Comparison of ENCODE assay signal across 11 mouse cellular contexts in genomic region chr17:24877336-24878116, GRCm38 (mm10). TPM values are rescaled to one million over a fixed set of nuclear protein-coding genes. Genes with fewer than 3 reads are reported as not detected.
DNase-seq lines count a peak whose midpoint lies in the region; ATAC-seq lines count a peak whose summit lies in the region.
"Had no signal": no experiment of that assay in that cellular context is flagged by ENCODE, and none has a peak within 500 bp of the region (broad histone marks: within the 10 kb centered on the region; RNA-seq: fewer than 3 reads in every experiment).

No protein-coding gene starts in this region.

- ATAC-seq in hindbrain, embryonic 16.5 days, result no peak
- ATAC-seq in intestine, embryonic 16.5 days, result peak; percentile 73
- peak; percentile 50 for ATAC-seq in liver, embryonic 12.5 days
- no peak for ATAC-seq in monocyte, adult 5-6 weeks (replicated peaks; ENCODE audit: insufficient number of reproducible peaks, low FRiP score, low TSS enrichment, poor library complexity, severe bottlenecking)

- peaks cover 26% of the 10 kb centered on the region for H3K4me1 ChIP-seq in hindbrain, embryonic 10.5 days (replicated peaks)
- H3K4me1 ChIP-seq in hindbrain, embryonic 16.5 days (ENCODE audit: control insufficient read depth, insufficient read depth, low read depth, low read length), result no peaks in the 10 kb centered on the region
- peaks cover 37% of the 10 kb centered on the region for H3K4me1 ChIP-seq in embryonic facial prominence, embryonic 10.5 days
- H3K4me1 ChIP-seq in intestine, embryonic 16.5 days (ENCODE audit: control insufficient read depth, insufficient read depth, low read length), result peaks cover 10% of the 10 kb centered on the region
- peaks cover 12% of the 10 kb centered on the region; the same call in 1 of the 2 replicates for H3K4me1 ChIP-seq in liver, embryonic 12.5 days
- H3K4me1 ChIP-seq: neural tube, embryonic 12.5 days had no signal

- no peaks in the 10 kb centered on the region for H3K27me3 ChIP-seq in hindbrain, embryonic 10.5 days (ENCODE audit: insufficient read depth, poor library complexity, severe bottlenecking)
- no peaks in the 10 kb centered on the region for H3K27me3 ChIP-seq in hindbrain, embryonic 16.5 days (replicated peaks; ENCODE audit: control insufficient read depth, insufficient read depth, low read length)
- H3K27me3 ChIP-seq in embryonic facial prominence, embryonic 10.5 days (replicated peaks; ENCODE audit: low read depth, poor library complexity, severe bottlenecking), result no peaks in the 10 kb centered on the region
- H3K27me3 ChIP-seq in intestine, embryonic 16.5 days (replicated peaks; ENCODE audit: control insufficient read depth, insufficient read depth, low read length), result no peaks in the 10 kb centered on the region
- H3K27me3 ChIP-seq in liver, embryonic 12.5 days (replicated peaks), result no peaks in the 10 kb centered on the region; the same call in 1 of the 2 replicates
- H3K27me3 ChIP-seq: neural tube, embryonic 12.5 days had no signal

- H3K36me3 ChIP-seq in hindbrain, embryonic 10.5 days, result peaks cover 8% of the 10 kb centered on the region
- H3K36me3 ChIP-seq in hindbrain, embryonic 16.5 days (ENCODE audit: control insufficient read depth, insufficient read depth, low read length), result no peaks in the 10 kb centered on the region
- peaks cover 10% of the 10 kb centered on the region for H3K36me3 ChIP-seq in embryonic facial prominence, embryonic 10.5 days (replicated peaks)
- H3K36me3 ChIP-seq in intestine, embryonic 16.5 days (ENCODE audit: control insufficient read depth, insufficient read depth, low read length), result no peaks in the 10 kb centered on the region
- H3K36me3 ChIP-seq in liver, embryonic 12.5 days, result peaks cover 22% of the 10 kb centered on the region

- no peak for DNase-seq in hindbrain, embryonic 10.5 days (ENCODE audit: low spot score)
- DNase-seq in embryonic facial prominence, embryonic 10.5 days (ENCODE audit: low spot score), result no peak
- DNase-seq in layer of hippocampus, adult 9-10 months (ENCODE audit: low spot score), result no peak
- DNase-seq in T-cell, adult 2 months (ENCODE audit: low spot score), result no peak

- 61% methylated on average over 10 of the region's 10 CpGs for WGBS in hindbrain, embryonic 10.5 days
- WGBS in hindbrain, embryonic 16.5 days, result 63% methylated on average over 10 of the region's 10 CpGs
- 57% methylated on average over 10 of the region's 10 CpGs for WGBS in embryonic facial prominence, embryonic 10.5 days
- WGBS in intestine, embryonic 16.5 days, result 44% methylated on average over 10 of the region's 10 CpGs
- WGBS in liver, embryonic 12.5 days (ENCODE audit: insufficient replicate concordance), result 58% methylated on average over 10 of the region's 10 CpGs

- H3K4me2 ChIP-seq in hindbrain, embryonic 16.5 days (ENCODE audit: low read length), result no peak overlapping the region
- peak overlapping the region; percentile 31 for H3K4me2 ChIP-seq in intestine, embryonic 16.5 days (ENCODE audit: low read depth, low read length)
- H3K4me2 ChIP-seq in liver, embryonic 12.5 days, result peak overlapping the region; percentile 27
- H3K4me2 ChIP-seq: neural tube, embryonic 12.5 days had no signal

- no peak overlapping the region; the same call in 1 of the 2 replicates for H3K4me3 ChIP-seq in hindbrain, embryonic 10.5 days
- no peak overlapping the region for H3K4me3 ChIP-seq in hindbrain, embryonic 16.5 days (ENCODE audit: low read length)
- H3K4me3 ChIP-seq in embryonic facial prominence, embryonic 10.5 days, result 0 out of 2 replicates have a peak overlapping the region, but pooled peaks have one; percentile 2
- H3K4me3 ChIP-seq in intestine, embryonic 16.5 days (ENCODE audit: low read length), result peak overlapping the region; percentile 13; the same call in 1 of the 2 replicates
- no peak overlapping the region for H3K4me3 ChIP-seq in liver, embryonic 12.5 days
- H3K4me3 ChIP-seq: neural tube, embryonic 12.5 days had no signal

- peak overlapping the region; percentile 70 for H3K27ac ChIP-seq in hindbrain, embryonic 10.5 days
- no peak overlapping the region for H3K27ac ChIP-seq in hindbrain, embryonic 16.5 days (ENCODE audit: low read depth, low read length)
- peak overlapping the region; percentile 79 for H3K27ac ChIP-seq in embryonic facial prominence, embryonic 10.5 days (replicated peaks)
- H3K27ac ChIP-seq in intestine, embryonic 16.5 days (ENCODE audit: low read length), result peak overlapping the region; percentile 74
- H3K27ac ChIP-seq in liver, embryonic 12.5 days, result peak overlapping the region; percentile 69
- H3K27ac ChIP-seq: neural tube, embryonic 12.5 days had no signal

- no peak overlapping the region for H3K9ac ChIP-seq in hindbrain, embryonic 16.5 days (ENCODE audit: low read depth, low read length)
- peak overlapping the region; percentile 64 for H3K9ac ChIP-seq in intestine, embryonic 16.5 days (ENCODE audit: low read depth, low read length)
- H3K9ac ChIP-seq in liver, embryonic 12.5 days, result peak overlapping the region; percentile 15
- H3K9ac ChIP-seq: neural tube, embryonic 12.5 days had no signal

- H3K9me3 ChIP-seq in hindbrain, embryonic 10.5 days, result no peaks in the 10 kb centered on the region
- H3K9me3 ChIP-seq in hindbrain, embryonic 16.5 days (ENCODE audit: control insufficient read depth, low read length), result no peaks in the 10 kb centered on the region
- H3K9me3 ChIP-seq in embryonic facial prominence, embryonic 10.5 days, result no peaks in the 10 kb centered on the region
- H3K9me3 ChIP-seq in intestine, embryonic 16.5 days (ENCODE audit: control insufficient read depth, low read length), result no peaks in the 10 kb centered on the region
- H3K9me3 ChIP-seq in liver, embryonic 12.5 days (replicated peaks), result no peaks in the 10 kb centered on the region
- H3K9me3 ChIP-seq: G1E; neural tube, embryonic 12.5 days had no signal

RNA-seq across cellular contexts. Expression of gene Nubp2, which starts 8.6 kb away (rescaled TPM):
- 90.0 and 95.5 TPM in 2 replicates for polyA plus RNA-seq in hindbrain, embryonic 10.5 days (2016; fragmentation: Nextera tagmentation; extraction: Ambion mirVana)
- 64.1 and 65.7 TPM in 2 replicates for polyA plus RNA-seq in hindbrain, embryonic 16.5 days (2015; fragmentation: Nextera tagmentation; extraction: Ambion mirVana)
- 71.8 and 81.8 TPM in 2 replicates for polyA plus RNA-seq in embryonic facial prominence, embryonic 10.5 days (2016; fragmentation: Nextera tagmentation; extraction: Ambion mirVana)
- polyA plus RNA-seq in intestine, embryonic 16.5 days (2015; fragmentation: Nextera tagmentation; extraction: Ambion mirVana), result 58.9 and 61.3 TPM in 2 replicates
- 97.7 and 108 TPM in 2 replicates for polyA plus RNA-seq in liver, embryonic 12.5 days (2016; fragmentation: Nextera tagmentation; extraction: Ambion mirVana)
- 34.3 to 41.0 TPM (median 40.1 TPM) in 3 replicates for total RNA-seq in monocyte, adult 5-6 weeks (2017)

RNA-seq across cellular contexts. Expression of gene Spsb3, which starts 8.9 kb away (rescaled TPM):
- polyA plus RNA-seq in hindbrain, embryonic 10.5 days (2016; fragmentation: Nextera tagmentation; extraction: Ambion mirVana), result 48.9 and 53.4 TPM in 2 replicates
- 88.2 and 90.4 TPM in 2 replicates for polyA plus RNA-seq in hindbrain, embryonic 16.5 days (2015; fragmentation: Nextera tagmentation; extraction: Ambion mirVana)
- 47.1 TPM in 2 replicates for polyA plus RNA-seq in embryonic facial prominence, embryonic 10.5 days (2016; fragmentation: Nextera tagmentation; extraction: Ambion mirVana)
- 33.9 and 34.4 TPM in 2 replicates for polyA plus RNA-seq in intestine, embryonic 16.5 days (2015; fragmentation: Nextera tagmentation; extraction: Ambion mirVana)
- 37.5 and 40.0 TPM in 2 replicates for polyA plus RNA-seq in liver, embryonic 12.5 days (2016; fragmentation: Nextera tagmentation; extraction: Ambion mirVana)
- total RNA-seq in monocyte, adult 5-6 weeks (2017), result 16.6 to 25.9 TPM (median 20.5 TPM) in 3 replicates

RNA-seq across cellular contexts. Expression of gene Igfals, which starts 11.7 kb away (rescaled TPM):
- 0.58 and 0.65 TPM in 2 replicates for polyA plus RNA-seq in hindbrain, embryonic 10.5 days (2016; fragmentation: Nextera tagmentation; extraction: Ambion mirVana)
- polyA plus RNA-seq in hindbrain, embryonic 16.5 days (2015; fragmentation: Nextera tagmentation; extraction: Ambion mirVana), result 0.15 TPM in 1 of 2 replicates, not detected in the other
- polyA plus RNA-seq in embryonic facial prominence, embryonic 10.5 days (2016; fragmentation: Nextera tagmentation; extraction: Ambion mirVana), result 0.49 and 1.2 TPM in 2 replicates
- 6.2 and 7.4 TPM in 2 replicates for polyA plus RNA-seq in intestine, embryonic 16.5 days (2015; fragmentation: Nextera tagmentation; extraction: Ambion mirVana)
- polyA plus RNA-seq in liver, embryonic 12.5 days (2016; fragmentation: Nextera tagmentation; extraction: Ambion mirVana), result 5.3 and 5.4 TPM in 2 replicates
- 0.29 TPM in 1 of 3 replicates, not detected in the others for total RNA-seq in monocyte, adult 5-6 weeks (2017)
- total RNA-seq: granulocyte monocyte progenitor cell, adult 5-6 weeks had no signal

RNA-seq across cellular contexts. Expression of gene Eme2, which starts 17.4 kb away (rescaled TPM):
- 30.8 and 36.3 TPM in 2 replicates for polyA plus RNA-seq in hindbrain, embryonic 10.5 days (2016; fragmentation: Nextera tagmentation; extraction: Ambion mirVana)
- 30.1 and 30.2 TPM in 2 replicates for polyA plus RNA-seq in hindbrain, embryonic 16.5 days (2015; fragmentation: Nextera tagmentation; extraction: Ambion mirVana)
- 30.6 and 33.6 TPM in 2 replicates for polyA plus RNA-seq in embryonic facial prominence, embryonic 10.5 days (2016; fragmentation: Nextera tagmentation; extraction: Ambion mirVana)
- 28.3 and 33.0 TPM in 2 replicates for polyA plus RNA-seq in intestine, embryonic 16.5 days (2015; fragmentation: Nextera tagmentation; extraction: Ambion mirVana)
- 20.3 and 21.4 TPM in 2 replicates for polyA plus RNA-seq in liver, embryonic 12.5 days (2016; fragmentation: Nextera tagmentation; extraction: Ambion mirVana)
- 12.0 to 20.2 TPM (median 12.9 TPM) in 3 replicates for total RNA-seq in monocyte, adult 5-6 weeks (2017)

RNA-seq across cellular contexts. Expression of gene Mrps34, which starts 17.4 kb away (rescaled TPM):
- 96.7 and 102 TPM in 2 replicates for polyA plus RNA-seq in hindbrain, embryonic 10.5 days (2016; fragmentation: Nextera tagmentation; extraction: Ambion mirVana)
- 85.3 and 89.0 TPM in 2 replicates for polyA plus RNA-seq in hindbrain, embryonic 16.5 days (2015; fragmentation: Nextera tagmentation; extraction: Ambion mirVana)
- 102 and 105 TPM in 2 replicates for polyA plus RNA-seq in embryonic facial prominence, embryonic 10.5 days (2016; fragmentation: Nextera tagmentation; extraction: Ambion mirVana)
- 121 and 129 TPM in 2 replicates for polyA plus RNA-seq in intestine, embryonic 16.5 days (2015; fragmentation: Nextera tagmentation; extraction: Ambion mirVana)
- 101 and 106 TPM in 2 replicates for polyA plus RNA-seq in liver, embryonic 12.5 days (2016; fragmentation: Nextera tagmentation; extraction: Ambion mirVana)
- 13.4 to 24.4 TPM (median 19.0 TPM) in 3 replicates for total RNA-seq in monocyte, adult 5-6 weeks (2017)

Comparison
In these comparisons a context has a peak if more than half of its experiments do, and no peak if none do; other contexts are left out.
1. H3K4me3 ChIP-seq: peak in embryonic facial prominence, embryonic 10.5 days (single experiment) and intestine, embryonic 16.5 days (single experiment); none in hindbrain, embryonic 10.5 days (single experiment), hindbrain, embryonic 16.5 days (single experiment) and liver, embryonic 12.5 days (single experiment).
2. ATAC-seq: peak in intestine, embryonic 16.5 days (single experiment) and liver, embryonic 12.5 days (single experiment); none in hindbrain, embryonic 16.5 days (single experiment) and monocyte, adult 5-6 weeks (single experiment).